Mouse (Mus musculus) skeletal muscle tissue, adult 2 months (tissue): Measurements from ENCODE around the gene Hpn.

Experiments
- DNase-seq: peaks from one replicate; pipeline ENCODE4 v3.0.0-alpha.2; 2012; ENCODE audit warnings: low read depth, low spot score

The Hpn gene

DNA sequence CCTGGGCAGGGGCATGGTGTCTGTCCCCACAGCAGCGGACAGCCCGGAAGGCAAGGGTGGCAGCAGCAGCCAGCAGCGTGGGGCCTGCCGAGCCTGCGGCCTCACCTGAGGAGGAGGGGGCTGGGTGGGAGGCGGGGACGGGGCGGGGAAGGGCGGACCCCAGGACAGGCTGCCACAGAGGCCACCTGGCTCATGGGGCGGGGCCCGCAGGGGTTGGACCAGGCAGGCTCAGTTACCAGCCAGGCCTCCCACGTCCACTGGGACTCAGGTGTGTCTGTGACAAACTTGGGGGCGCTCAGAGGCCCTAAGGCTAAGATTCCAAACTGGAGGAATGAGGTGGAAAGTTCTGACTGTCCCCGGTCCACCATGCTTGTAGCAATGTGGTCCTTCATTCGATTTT lies at the start of gene Hpn:
Hpn (minus strand) TSS at position 109 of the 400 bp plus-strand sequence.
- DNase-seq = no peak

DNA sequence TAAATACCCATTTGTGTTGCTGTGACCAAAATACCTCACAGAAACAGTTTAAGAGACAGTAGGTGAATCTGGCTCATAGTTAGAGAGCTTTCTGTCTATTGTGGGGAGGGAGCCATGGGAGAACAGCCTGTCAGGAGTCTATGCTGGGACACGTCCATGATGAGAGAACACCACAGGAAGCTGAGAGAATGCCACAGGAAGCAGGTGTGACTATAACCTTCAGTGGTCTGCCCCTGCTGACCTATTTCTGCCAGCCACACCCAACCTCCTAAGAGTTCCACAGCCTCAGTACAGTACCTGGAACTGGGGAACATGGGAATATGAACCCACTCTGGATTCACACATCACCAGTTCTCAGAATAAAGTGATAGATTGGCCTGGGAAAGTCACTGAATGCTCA lies 49.7 kb upstream of the Hpn start:
- no peak for DNase-seq

DNA sequence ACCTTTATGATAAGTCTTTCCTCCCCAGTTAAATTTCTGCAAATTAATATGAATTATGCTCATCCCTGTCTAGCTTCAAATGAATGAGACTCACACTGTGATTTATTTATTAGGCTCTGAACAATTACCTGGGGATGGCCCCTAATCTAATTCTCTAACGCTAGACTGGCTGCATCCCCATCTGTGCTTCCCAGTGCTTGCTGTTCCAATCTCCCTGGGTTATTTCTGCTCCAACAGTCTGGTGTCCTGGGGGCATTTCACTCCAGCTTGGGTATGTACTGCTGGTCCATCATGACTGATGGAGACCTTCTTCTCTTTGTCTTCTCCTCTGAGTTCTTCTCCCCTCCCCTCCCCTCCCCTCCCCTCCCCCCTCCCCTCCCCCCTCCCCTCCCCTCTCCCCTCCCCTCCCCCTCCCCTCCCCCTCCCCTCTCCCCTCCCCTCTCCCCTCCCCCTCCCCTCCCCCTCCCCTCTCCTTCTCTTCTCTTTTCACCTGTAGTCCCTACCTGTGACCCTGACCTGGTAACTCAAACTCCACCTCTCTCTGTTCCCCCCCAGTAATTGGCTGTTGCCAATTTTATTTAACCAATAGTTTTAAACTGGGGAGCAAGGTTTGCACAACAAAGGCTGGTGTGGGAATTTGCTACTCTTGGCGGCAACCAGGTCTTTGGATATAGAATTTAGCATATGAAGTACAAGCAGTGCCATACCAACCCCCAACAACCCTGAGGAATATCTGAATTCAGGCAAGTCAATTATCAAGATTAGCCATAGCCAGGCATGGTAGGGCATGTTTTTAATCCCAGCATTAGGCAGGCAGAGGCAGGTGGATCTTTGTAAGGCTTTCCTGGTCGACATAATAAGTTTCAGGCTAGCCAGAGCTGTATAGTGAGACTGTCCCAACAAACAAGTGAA lies 48.8 kb upstream of the Hpn start:
- no peak for DNase-seq

GRCm38 (mm10) chr7:31162324-31162723 lies 47.2 kb upstream of the Hpn start:
- no peak for DNase-seq

DNA sequence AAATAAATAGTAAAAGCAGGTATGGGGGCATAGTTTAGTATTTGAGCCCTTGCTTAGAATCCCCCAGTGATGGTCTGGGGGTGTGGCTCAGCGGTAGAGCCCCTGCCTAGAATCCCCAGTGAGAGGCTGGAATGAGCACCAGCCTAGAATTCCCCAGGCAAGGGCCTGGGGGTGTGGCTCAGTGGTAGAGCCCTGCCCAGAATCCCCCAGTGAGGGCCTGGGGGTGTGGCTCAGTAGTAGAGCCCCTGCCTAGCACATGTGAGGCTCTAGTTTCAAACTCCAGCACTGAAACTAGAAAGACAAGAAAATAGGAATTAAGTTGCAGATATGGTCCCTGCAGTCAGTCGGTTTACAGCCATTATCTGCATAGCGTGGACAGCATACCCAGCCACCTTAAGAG lies 46.7 kb upstream of the Hpn start:
- DNase-seq = no peak

- DNase-seq = no peak
Measured at GRCm38 (mm10) chr7:31161246-31161645, 46.2 kb upstream of the Hpn start.

DNA sequence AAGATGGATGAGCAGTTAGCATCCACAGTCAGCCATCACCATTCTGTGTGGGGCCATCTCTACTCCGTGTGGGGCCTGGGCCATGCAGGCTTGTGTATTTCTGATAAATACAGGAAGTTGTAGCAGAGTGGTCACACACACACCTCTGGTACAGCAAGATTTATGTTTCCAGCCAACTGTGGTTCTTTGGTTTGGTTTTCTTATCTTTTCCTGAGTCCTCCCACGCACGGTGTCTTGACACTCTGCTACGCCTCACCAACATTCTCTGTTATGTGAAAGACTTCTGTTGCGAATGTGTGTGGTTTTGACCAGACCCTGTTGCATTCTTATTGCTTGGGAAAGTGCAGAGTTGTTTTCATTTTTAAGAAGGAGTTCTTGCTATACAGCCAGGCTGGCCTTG lies 45.7 kb upstream of the Hpn start:
- DNase-seq = no peak

DNA sequence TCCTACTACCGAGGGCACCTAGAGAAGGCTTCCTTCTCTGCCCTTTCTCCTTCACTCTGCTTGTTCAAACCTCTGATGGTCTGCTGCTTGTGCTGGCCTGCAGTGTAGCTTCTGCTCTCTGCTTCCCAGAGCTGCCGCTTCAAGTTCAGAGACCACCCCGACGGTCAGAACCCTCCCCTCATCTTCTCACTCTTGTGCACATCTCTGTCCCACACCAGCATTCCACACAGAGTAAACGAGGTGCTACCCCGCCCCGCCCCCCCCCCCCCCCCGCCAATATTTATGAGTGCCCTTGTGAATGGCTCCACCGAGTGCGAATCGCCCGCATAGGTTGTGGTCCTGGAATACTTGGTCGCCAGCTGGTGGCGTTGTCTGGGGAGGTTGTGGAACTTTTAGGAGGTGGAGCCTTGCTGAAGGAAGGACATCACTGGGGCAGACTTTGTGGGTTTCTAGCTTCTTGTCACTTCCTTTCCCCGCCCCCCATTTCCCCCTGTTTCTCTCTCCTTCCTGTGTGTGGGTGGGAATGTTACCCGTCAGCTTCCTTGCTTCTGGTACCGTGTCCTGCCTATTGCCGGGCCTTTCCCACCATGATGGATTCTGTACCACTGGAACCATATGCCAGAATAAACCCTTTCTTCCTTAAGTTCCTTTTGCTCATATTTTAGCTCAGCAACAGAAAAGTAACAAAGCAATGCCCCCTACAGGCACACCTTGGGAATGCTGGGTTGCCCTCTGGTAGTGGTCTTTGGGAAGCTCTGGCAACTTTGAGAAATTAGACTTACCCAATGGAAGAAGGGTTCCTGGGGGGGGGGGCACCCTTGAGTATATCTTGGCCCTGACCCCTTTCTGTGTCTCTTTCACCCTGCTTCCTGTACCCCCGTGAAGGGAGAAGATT lies 41.2 kb upstream of the Hpn start:
- DNase-seq = peak; percentile 70

GRCm38 (mm10) chr7:31155296-31156033 lies 40.4 kb upstream of the Hpn start, which contains the start of gene Gramd1a:
Gene Gramd1a (minus strand): TSS chr7:31155896.
- DNase-seq = peak; percentile 85

DNA sequence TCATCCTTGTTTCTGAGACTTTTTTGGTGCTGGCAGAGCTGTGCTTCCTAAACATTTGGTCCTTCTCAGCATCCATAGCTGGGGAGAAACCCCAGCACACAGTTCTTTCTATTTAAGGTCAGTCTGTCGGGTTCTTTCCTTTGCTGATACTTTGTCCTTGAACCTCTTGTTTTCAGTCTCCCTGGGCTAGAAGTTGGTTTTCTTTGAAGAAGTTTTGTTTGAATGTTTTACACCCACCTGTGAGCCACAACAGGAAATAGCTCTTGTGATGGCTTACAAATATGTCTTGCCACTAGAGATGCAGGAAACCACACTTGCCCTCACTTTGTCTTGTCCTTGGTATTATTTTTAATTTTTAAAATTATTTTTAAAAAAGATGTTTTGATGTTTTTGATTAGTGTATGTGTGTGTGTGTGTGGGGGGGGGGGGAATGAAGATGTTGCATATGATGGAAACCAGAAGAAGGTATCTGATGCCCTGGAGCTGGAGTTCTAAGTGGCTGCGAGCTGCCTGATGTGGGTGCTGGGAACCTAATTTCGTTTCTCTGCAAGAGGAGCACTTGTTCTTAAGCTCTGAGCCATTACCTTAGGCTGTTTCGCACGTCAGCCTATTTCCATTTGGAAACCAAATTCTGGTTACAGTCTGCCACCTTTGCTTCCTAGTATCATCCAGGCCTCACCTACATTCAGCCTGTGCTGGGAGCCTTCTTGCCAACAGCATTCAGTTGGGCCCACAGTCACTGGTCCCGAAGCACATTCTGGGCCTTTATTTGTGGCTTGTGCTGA lies 38.6 kb upstream of the Hpn start:
- no peak for DNase-seq

DNA sequence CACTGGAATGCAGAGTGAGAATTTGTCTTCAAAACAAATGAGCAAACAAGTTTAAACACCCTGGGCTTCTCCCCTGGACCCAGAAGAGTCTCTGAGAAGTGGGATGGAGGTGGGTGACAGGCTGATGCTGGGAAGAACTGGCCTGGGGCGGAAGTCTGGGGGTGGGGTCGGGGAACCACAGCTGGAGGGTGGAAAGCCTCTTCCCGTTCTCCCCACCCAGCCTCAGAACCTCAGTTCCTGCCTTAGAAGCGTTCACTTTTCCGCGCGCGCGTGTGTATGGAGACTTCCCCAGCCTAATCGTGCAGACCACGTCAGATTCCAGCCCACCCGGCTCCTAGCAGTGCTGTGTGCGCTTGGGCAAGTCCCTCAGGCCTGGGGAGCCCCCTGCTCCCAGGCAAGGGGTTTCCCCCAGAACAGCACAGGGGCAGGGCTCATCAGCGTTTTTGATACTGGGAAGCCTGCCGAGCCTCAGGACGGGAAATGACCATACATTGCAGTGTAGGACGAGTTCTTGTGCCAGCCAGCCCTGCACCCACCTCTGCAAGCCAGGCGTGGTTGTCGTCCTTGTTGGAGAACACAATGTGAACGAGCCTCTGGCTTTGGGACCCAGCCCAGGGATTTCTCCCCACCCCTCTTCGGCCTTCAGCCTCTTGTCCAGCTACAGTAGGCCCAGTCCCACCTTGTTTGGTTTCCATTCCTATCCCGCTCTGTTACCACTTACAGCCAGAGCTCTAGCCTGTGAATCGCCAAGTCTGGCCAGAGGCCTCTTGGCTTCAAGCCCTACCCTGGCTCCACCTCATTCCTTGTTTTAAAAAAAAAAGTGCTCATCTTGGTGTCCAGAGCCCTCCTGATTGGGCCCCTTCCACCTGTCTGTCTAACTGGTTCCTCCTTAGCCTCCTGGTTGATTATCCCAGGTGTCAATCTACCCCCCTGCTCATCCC lies 36.5 kb upstream of the Hpn start:
- DNase-seq = no peak

GRCm38 (mm10) chr7:31150566-31151300 lies 35.6 kb upstream of the Hpn start:
- peak; percentile 72 for DNase-seq

GRCm38 (mm10) chr7:31149751-31150565 lies 34.9 kb upstream of the Hpn start:
- DNase-seq = no peak

DNA sequence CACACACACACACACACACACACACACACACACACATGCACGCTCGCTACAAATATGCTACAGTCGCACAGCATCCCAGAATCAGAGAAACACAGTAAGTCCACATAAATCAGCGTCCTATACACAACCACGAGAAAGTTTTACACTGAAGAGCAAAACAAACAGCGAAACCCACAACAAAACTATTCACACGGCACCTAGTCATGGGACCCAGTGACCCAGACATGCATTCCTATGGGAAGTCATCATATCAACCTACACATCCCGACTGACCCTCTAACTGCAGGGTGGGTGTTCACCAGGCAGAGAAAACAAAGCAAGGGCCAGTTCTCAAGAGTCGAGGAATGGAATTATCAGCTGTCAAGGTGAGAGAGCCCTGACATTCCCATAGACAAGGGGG lies 34.2 kb upstream of the Hpn start:
- no peak for DNase-seq

DNA sequence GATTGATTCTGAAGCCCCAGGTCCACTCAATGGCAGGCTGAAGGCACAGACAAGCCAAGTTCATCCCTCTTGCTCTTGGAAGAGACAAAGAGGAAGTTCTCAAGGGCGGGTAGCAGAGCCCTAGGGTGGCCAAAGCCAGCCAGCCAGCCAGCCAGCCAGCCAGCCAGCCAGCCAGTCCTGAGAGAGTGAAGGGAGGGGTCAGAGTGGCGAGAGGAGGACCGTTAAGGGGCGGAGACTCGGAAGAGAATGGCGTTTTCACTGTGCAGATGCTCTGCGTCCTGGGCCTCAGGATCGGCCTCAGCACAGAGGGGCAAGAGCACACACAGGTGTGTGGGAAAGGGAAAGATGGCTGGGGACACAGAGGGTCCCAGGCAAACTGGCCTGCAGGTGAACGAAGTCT lies 33.7 kb upstream of the Hpn start:
- DNase-seq = no peak

DNA sequence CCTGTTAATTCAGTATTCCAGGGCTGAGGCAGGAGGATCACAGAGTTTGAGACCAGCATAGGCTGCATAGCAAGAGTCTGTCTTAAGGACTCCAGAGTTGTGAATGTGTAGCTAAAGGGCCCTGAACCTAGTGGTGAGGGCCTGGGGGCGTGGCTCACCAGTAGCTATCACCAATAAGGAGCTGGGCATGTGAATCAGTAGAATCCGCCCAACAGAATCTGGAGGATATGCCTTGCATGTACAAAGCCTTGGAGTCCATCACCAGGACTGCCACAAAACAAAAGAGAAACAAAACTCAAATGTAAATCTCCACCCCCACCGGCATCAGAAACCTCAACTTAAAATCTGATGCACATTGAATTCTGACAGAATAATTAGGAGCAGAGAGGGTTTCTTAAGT lies 33.0 kb upstream of the Hpn start:
- DNase-seq = no peak

DNA sequence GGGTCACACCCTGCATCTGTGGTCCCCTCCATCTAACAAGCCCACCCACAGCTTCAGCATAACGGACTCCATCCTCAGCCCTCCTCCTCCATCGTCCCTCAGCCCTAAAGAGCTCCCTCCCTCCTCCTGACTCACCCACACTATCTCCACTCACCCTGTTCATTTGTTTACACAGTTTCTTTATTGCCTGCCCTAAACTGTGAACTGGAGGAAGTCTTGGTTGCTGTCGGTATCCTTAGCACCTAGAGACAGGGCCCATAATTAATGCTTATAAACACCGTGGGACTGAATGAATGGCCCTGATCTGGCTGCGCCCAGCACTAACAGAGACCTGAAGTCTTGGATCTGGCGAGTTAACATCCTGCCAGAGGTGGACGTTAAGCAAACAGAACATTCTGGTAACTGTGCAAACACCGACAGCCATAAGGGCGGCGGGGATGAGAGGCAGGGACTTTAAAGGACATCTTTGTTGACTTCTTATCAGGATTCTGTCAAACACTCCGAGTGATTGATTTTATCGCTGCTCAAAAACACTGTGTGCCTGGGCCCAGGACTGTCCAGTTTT lies 30.6 kb upstream of the Hpn start:
- no peak for DNase-seq

- DNase-seq = no peak
Measured at GRCm38 (mm10) chr7:31144886-31145285, 29.8 kb upstream of the Hpn start.
